Mouse (Mus musculus) ES-Bruce4 (cell line): Measurements from ENCODE around the gene Rhd. TPM values are rescaled to one million over a fixed set of nuclear protein-coding genes. Genes with fewer than 3 reads are reported as not detected.
"Not testable (repeated sequence)": the region's sequence is repeated elsewhere in the genome, so short reads cannot be mapped to it uniquely, and the experiment has no call there.

Source experiments
- H3K27ac ChIP-seq: 2 replicates; pipeline ENCODE4 v1.5.1; 2012; ENCODE audit warnings: low read length, inconsistent platforms; ENCODE audit not compliant: insufficient read depth
- H3K27me3 ChIP-seq: 2 replicates; pipeline ENCODE4 v1.6.1; 2012; ENCODE audit warnings: mild to moderate bottlenecking, low read length, inconsistent platforms; ENCODE audit not compliant: control insufficient read depth, poor library complexity, insufficient read depth, severe bottlenecking
- H3K36me3 ChIP-seq: 2 replicates; pipeline ENCODE4 v1.6.1; 2012; ENCODE audit warnings: inconsistent platforms, mild to moderate bottlenecking, low read length, moderate library complexity; ENCODE audit not compliant: control insufficient read depth, poor library complexity, insufficient read depth, severe bottlenecking
- H3K4me1 ChIP-seq: one replicate; pipeline ENCODE4 v1.8.1; 2011; ENCODE audit warnings: low read length; ENCODE audit not compliant: control insufficient read depth, insufficient read depth
- H3K4me3 ChIP-seq: 2 replicates; pipeline ENCODE4 v1.5.1; 2011; ENCODE audit warnings: low read depth, mild to moderate bottlenecking, low read length
- H3K9ac ChIP-seq: 2 replicates; pipeline ENCODE4 v1.6.1; 2012; ENCODE audit warnings: low read depth, mild to moderate bottlenecking, inconsistent platforms; ENCODE audit not compliant: poor library complexity, severe bottlenecking
- H3K9me3 ChIP-seq: replicated peaks from 2 replicates; pipeline ENCODE4 v1.6.1; 2012; ENCODE audit warnings: mild to moderate bottlenecking, low read length, inconsistent platforms; ENCODE audit not compliant: control insufficient read depth, poor library complexity, insufficient read depth, severe bottlenecking
- CTCF ChIP-seq: IDR thresholded peaks from one replicate; pipeline ENCODE4 v1.8.1; 2011; ENCODE audit warnings: low read depth, low read length
- EP300 ChIP-seq: IDR thresholded peaks from 2 replicates; pipeline ENCODE4 v1.6.1; 2011; ENCODE audit warnings: low read depth, low read length; ENCODE audit not compliant: insufficient read depth
- POLR2A ChIP-seq: IDR thresholded peaks from one replicate; pipeline ENCODE4 v1.8.1; 2011; ENCODE audit warnings: low read length; ENCODE audit not compliant: insufficient read depth
- polyA plus RNA-seq: library from polyadenylated mRNA; stranded (reverse); fragments of >200 nt; gene quantifications from 2 replicates; pipeline ENCODE4 v1.2.4, GENCODE M21; 2011; ENCODE audit warnings: low read depth; ENCODE audit not compliant: missing spikeins, insufficient read depth, insufficient read length

Gene Rhd
- polyA plus RNA-seq, 1 experiment = 4.2 TPM

GRCm38 (mm10) chr4:134901126-134901525 lies 36.8 kb downstream of the Rhd start:
- peaks cover 57% of the 10 kb centered on the region for H3K36me3 ChIP-seq
- H3K4me3 ChIP-seq = no peak overlapping the region
- H3K9ac ChIP-seq = no peak overlapping the region
- no peaks in the 10 kb centered on the region for H3K27me3 ChIP-seq
- no peak overlapping the region for H3K27ac ChIP-seq
- TF ChIP-seq POLR2A (no peak), EP300 (no peak), CTCF (no peak)
- H3K9me3 ChIP-seq = no peaks in the 10 kb centered on the region
- no peaks in the 10 kb centered on the region for H3K4me1 ChIP-seq

GRCm38 (mm10) chr4:134903046-134903445 lies 38.7 kb downstream of the Rhd start:
- no peaks in the 10 kb centered on the region for H3K27me3 ChIP-seq
- H3K9ac ChIP-seq = no peak overlapping the region
- H3K9me3 ChIP-seq = no peaks in the 10 kb centered on the region
- no peak overlapping the region for H3K27ac ChIP-seq
- no peak overlapping the region for H3K4me3 ChIP-seq
- TF ChIP-seq CTCF (no peak), EP300 (no peak), POLR2A (no peak)
- no peaks in the 10 kb centered on the region for H3K4me1 ChIP-seq
- H3K36me3 ChIP-seq = peaks cover 57% of the 10 kb centered on the region

GRCm38 (mm10) chr4:134911406-134911805 lies 47.1 kb downstream of the Rhd start:
- H3K9ac ChIP-seq, H3K9me3 ChIP-seq, H3K27ac ChIP-seq, H3K4me1 ChIP-seq, H3K27me3 ChIP-seq, H3K4me3 ChIP-seq: not testable (repeated sequence)
- H3K36me3 ChIP-seq = peaks cover 27% of the 10 kb centered on the region

GRCm38 (mm10) chr4:134913413-134913812 lies 49.1 kb downstream of the Rhd start:
- Histone ChIP-seq H3K9me3 (peaks cover 3% of the 10 kb centered on the region; the same call in 1 of the 2 replicates), H3K27me3 (no peaks in the 10 kb centered on the region), H3K36me3 (peaks cover 16% of the 10 kb centered on the region), H3K4me1 (no peaks in the 10 kb centered on the region), H3K4me3 (peak overlapping the region; percentile 41), H3K9ac (peak overlapping the region; percentile 45), H3K27ac (peak overlapping the region; percentile 34; the same call in 1 of the 2 replicates)
- no peak for TF ChIP-seq EP300
- TF ChIP-seq POLR2A = no peak
- TF ChIP-seq CTCF = peak; percentile 78

- H3K27ac ChIP-seq = peak overlapping the region; percentile 52
- peak overlapping the region; percentile 78 for H3K9ac ChIP-seq
- no peaks in the 10 kb centered on the region for H3K4me1 ChIP-seq
- TF ChIP-seq POLR2A (no peak), CTCF (no peak)
- H3K9me3 ChIP-seq = peaks cover 3% of the 10 kb centered on the region; the same call in 1 of the 2 replicates
- peaks cover 9% of the 10 kb centered on the region for H3K36me3 ChIP-seq
- H3K27me3 ChIP-seq = no peaks in the 10 kb centered on the region
- peak overlapping the region; percentile 87 for H3K4me3 ChIP-seq
Measured at GRCm38 (mm10) chr4:134914122-134914863, 50.0 kb downstream of the Rhd start.

GRCm38 (mm10) chr4:134914864-134915209 lies 50.5 kb downstream of the Rhd start, which contains the start of gene Tmem50a:
Tmem50a (minus strand) TSS chr4:134915024.
- H3K36me3 ChIP-seq = peaks cover 5% of the 10 kb centered on the region; the same call in 1 of the 2 replicates
- peaks cover 3% of the 10 kb centered on the region; the same call in 1 of the 2 replicates for H3K9me3 ChIP-seq
- H3K4me3 ChIP-seq = peak within 1 kb of the TSS; percentile 87
- H3K9ac ChIP-seq = peak within 1 kb of the TSS; percentile 78
- no peak for TF ChIP-seq CTCF
- TF ChIP-seq POLR2A = peak; percentile 43
- TF ChIP-seq EP300 = 0 out of 2 replicates have a peak, but pooled peaks have one; percentile 20
- H3K27ac ChIP-seq = peak within 1 kb of the TSS; percentile 52
- no peaks in the 10 kb centered on the region for H3K4me1 ChIP-seq
- H3K27me3 ChIP-seq = no peaks in the 10 kb centered on the region
